Mouse (Mus musculus) forebrain, embryonic 10.5 days (tissue): ENCODE data around the gene Slc9a2. TPM values are rescaled to one million over a fixed set of nuclear protein-coding genes. Genes with fewer than 3 reads are reported as not detected.
A peak's percentile ranks its signal among the peaks of the same experiment; 100 is the strongest.
"Not testable (repeated sequence)": the region's sequence is repeated elsewhere in the genome, so short reads cannot be mapped to it uniquely, and the experiment has no call there.

ENCODE experiments used
- DNase-seq: peaks from one replicate; pipeline ENCODE4 v3.0.0-alpha.2; 2017; ENCODE audit warnings: low spot score; ENCODE audit errors: extremely low spot score
- H3K27ac ChIP-seq: fragments of 300-500 bp; sonication (generic); 2 replicates; pipeline ENCODE4 v1.5.1; 2016; ENCODE audit warnings: mild to moderate bottlenecking
- H3K27me3 ChIP-seq: fragments of 300-500 bp; sonication (generic); 2 replicates; pipeline ENCODE4 v1.6.1; 2016; ENCODE audit warnings: mild to moderate bottlenecking; ENCODE audit not compliant: poor library complexity, severe bottlenecking
- H3K36me3 ChIP-seq: fragments of 300-500 bp; sonication (generic); replicated peaks from 2 replicates; pipeline ENCODE4 v1.6.1; 2016; ENCODE audit warnings: mild to moderate bottlenecking, moderate library complexity
- H3K4me1 ChIP-seq: fragments of 300-500 bp; sonication (generic); 2 replicates; pipeline ENCODE4 v1.6.1; 2016
- H3K4me3 ChIP-seq: fragments of 300-500 bp; sonication (generic); 2 replicates; pipeline ENCODE4 v1.5.1; 2016; ENCODE audit warnings: mild to moderate bottlenecking, moderate library complexity
- H3K9me3 ChIP-seq: fragments of 300-500 bp; sonication (generic); 2 replicates; pipeline ENCODE4 v1.6.1; 2016; ENCODE audit warnings: mild to moderate bottlenecking, moderate library complexity
- WGBS: fragments of 180-500 bp; shearing (Covaris S2); methylation state at CpG from one replicate; pipeline ENCODE4 v1.1.7; 2016; 5-methylcytosine and 5-hydroxymethylcytosine counted together
- polyA plus RNA-seq: library from polyadenylated mRNA; unstranded; fragments of >200 nt; fragmentation: Nextera tagmentation; extraction: Ambion mirVana; gene quantifications from 2 replicates; pipeline ENCODE4 v1.2.1, GENCODE M21; 2016

Gene Slc9a2
- polyA plus RNA-seq: not detected in 2 replicates

GRCm38 (mm10) chr1:40680067-40680867, at the start of gene Slc9a2:
Gene Slc9a2, plus strand, starts transcription at chr1:40680574.
- Histone ChIP-seq H3K27me3 (peaks cover 74% of the 10 kb centered on the region), H3K36me3 (no peaks in the 10 kb centered on the region), H3K4me3 (peak within 1 kb of the TSS; percentile 67), H3K27ac (peak within 1 kb of the TSS; percentile 31; the same call in 1 of the 2 replicates), H3K4me1 (peaks cover 20% of the 10 kb centered on the region), H3K9me3 (no peaks in the 10 kb centered on the region)
- WGBS: 3% methylated on average over 25 of the region's 25 CpGs
- DNase-seq: peak; percentile 34

DNA sequence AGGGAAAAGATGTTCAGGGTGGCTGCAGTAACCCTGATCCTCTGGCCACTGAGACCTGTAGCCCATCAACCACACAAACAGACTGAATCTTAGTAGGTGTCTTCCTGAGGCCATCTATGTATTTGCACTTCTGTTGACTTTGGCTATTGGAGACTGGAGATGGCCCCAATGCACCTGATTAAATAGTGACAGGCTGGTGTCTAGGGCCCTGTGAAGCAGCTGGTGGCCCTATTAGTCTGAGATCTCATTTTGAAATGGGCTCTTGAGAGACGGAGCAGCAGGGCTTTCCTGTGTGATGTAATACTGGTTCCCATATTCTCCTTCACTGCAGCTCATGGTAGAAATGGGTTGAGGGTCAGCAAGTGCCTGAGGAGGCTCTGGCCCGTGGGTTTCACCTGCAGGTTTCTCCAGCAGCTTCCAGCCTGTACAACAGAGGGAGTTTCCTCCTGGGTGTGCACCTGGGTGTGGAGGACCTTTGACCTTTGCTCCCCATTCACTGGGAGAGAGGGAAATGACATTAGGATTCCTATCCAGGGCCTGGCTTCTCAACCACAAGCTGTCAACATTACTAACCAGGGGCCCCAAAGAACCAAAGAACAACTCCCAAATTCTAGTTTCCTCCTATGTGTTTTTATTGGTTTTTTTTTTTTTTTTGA, 47.8 kb upstream of the Slc9a2 start:
- WGBS: 62% methylated on average over 2 of the region's 2 CpGs
- Histone ChIP-seq H3K27me3 (no peaks in the 10 kb centered on the region), H3K27ac (no peak overlapping the region), H3K9me3 (no peaks in the 10 kb centered on the region), H3K36me3 (no peaks in the 10 kb centered on the region), H3K4me1 (peaks cover 8% of the 10 kb centered on the region), H3K4me3 (no peak overlapping the region)
- no peak for DNase-seq

GRCm38 (mm10) chr1:40634608-40635007, 45.8 kb upstream of the Slc9a2 start:
- WGBS: 84% methylated on average over 4 of the region's 4 CpGs
- H3K9me3 ChIP-seq: no peaks in the 10 kb centered on the region
- H3K4me3 ChIP-seq: no peak overlapping the region
- H3K36me3 ChIP-seq: no peaks in the 10 kb centered on the region
- H3K27ac ChIP-seq: no peak overlapping the region
- peaks cover 8% of the 10 kb centered on the region for H3K4me1 ChIP-seq
- no peaks in the 10 kb centered on the region for H3K27me3 ChIP-seq
- no peak for DNase-seq

DNA sequence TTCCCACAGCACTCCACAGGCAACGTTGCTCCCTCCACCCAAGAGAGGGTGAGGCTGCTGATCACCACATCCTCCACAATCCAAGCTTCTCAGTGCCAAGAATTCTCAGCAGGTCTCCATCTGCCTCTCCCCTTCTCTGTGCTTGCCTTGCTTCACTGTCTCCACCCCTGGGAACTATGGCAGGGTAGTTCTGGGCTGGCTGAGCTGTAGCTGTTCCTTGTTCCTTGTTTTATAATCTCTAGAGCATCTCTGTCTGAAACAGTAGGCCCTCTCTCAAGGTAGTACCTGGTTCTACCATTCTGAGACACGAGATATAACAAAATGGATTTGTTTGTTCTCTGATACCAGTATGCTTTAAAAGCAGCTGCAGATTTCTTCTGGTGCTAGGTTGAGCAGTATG, 32.1 kb upstream of the Slc9a2 start:
- no peaks in the 10 kb centered on the region for H3K4me1 ChIP-seq
- no peak for DNase-seq
- H3K4me3 ChIP-seq: no peak overlapping the region
- no peak overlapping the region for H3K27ac ChIP-seq
- H3K9me3 ChIP-seq: no peaks in the 10 kb centered on the region
- WGBS: 82% methylated on average over 2 of the region's 2 CpGs
- no peaks in the 10 kb centered on the region for H3K36me3 ChIP-seq
- H3K27me3 ChIP-seq: no peaks in the 10 kb centered on the region

DNA sequence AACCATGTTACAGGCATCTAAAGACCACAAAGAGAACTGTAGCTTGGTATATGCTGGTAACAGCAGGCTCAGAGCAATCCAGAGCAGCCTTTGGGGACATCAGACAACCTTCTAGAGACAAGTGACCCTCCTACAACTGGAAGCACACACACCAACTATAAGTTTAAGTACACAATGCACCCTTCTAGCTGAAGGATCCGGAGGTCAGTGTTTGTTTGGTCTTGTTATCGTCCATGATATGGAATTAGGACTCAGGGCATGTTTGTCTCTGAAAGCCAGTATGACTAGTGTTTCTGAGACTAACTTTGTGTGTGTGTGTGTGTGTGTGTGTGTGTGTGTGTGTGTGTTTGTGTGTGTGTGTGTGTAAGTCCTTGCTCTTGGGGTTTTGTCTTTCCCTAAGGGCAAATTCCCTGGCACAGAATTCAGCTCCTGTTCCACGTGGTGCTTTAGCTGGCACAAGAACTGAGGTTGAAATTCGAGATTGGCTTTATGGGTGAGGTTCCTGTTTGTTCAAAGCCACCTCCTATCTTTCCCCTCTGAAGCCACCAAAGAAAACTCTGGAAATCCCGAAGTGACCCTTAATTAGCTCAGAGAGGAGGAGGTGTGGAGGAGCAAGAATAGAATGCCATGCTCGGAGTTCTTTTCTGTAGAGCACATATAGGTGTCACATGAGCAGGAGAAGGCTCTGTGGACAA, 29.4 kb upstream of the Slc9a2 start:
- no peaks in the 10 kb centered on the region for H3K27me3 ChIP-seq
- H3K27ac ChIP-seq: no peak overlapping the region
- WGBS: 72% methylated on average over 6 of the region's 6 CpGs
- H3K36me3 ChIP-seq: no peaks in the 10 kb centered on the region
- no peaks in the 10 kb centered on the region for H3K9me3 ChIP-seq
- H3K4me3 ChIP-seq: no peak overlapping the region
- DNase-seq: no peak
- no peaks in the 10 kb centered on the region for H3K4me1 ChIP-seq

- Histone ChIP-seq H3K27me3 (no peaks in the 10 kb centered on the region), H3K9me3 (no peaks in the 10 kb centered on the region), H3K4me3 (no peak overlapping the region), H3K27ac (no peak overlapping the region), H3K4me1 (peaks cover 6% of the 10 kb centered on the region), H3K36me3 (no peaks in the 10 kb centered on the region)
- no peak for DNase-seq
- WGBS: 81% methylated on average over 4 of the region's 4 CpGs
Observed at GRCm38 (mm10) chr1:40657035-40657434, 23.3 kb upstream of the Slc9a2 start.

GRCm38 (mm10) chr1:40657978-40658496, 22.3 kb upstream of the Slc9a2 start:
- Histone ChIP-seq H3K27me3 (no peaks in the 10 kb centered on the region), H3K4me3 (no peak overlapping the region), H3K36me3 (no peaks in the 10 kb centered on the region), H3K4me1 (peaks cover 6% of the 10 kb centered on the region), H3K27ac (no peak overlapping the region), H3K9me3 (no peaks in the 10 kb centered on the region)
- WGBS: 46% methylated on average over 8 of the region's 8 CpGs
- DNase-seq: peak; percentile 37

GRCm38 (mm10) chr1:40659017-40659416, 21.4 kb upstream of the Slc9a2 start:
- no peak for DNase-seq
- H3K9me3 ChIP-seq: no peaks in the 10 kb centered on the region
- WGBS: 72% methylated on average over 12 of the region's 12 CpGs
- H3K36me3 ChIP-seq: no peaks in the 10 kb centered on the region
- peaks cover 6% of the 10 kb centered on the region for H3K4me1 ChIP-seq
- no peaks in the 10 kb centered on the region for H3K27me3 ChIP-seq
- H3K27ac ChIP-seq: no peak overlapping the region
- H3K4me3 ChIP-seq: no peak overlapping the region

DNA sequence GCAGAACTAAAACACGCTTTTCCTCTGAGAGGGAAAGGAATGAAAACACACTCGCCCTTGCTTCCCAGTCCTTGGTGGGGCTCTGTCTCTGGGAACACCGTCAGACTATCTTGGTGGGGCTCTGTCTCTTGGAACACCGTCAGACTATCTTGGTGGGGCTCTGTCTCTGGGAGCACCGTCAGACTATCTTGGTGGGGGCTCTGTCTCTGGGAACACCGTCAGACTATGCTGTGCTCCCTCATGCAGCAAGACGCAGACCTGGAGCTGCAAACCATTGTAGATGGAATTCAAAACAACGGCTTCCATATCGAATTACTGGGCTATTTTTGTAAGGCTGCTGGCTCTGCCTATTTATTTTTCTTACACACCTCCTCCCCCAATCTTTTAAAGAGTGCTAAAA, 20.9 kb upstream of the Slc9a2 start:
- Histone ChIP-seq H3K27ac (no peak overlapping the region), H3K4me1 (peaks cover 6% of the 10 kb centered on the region), H3K36me3 (no peaks in the 10 kb centered on the region), H3K27me3 (no peaks in the 10 kb centered on the region), H3K9me3 (no peaks in the 10 kb centered on the region), H3K4me3 (no peak overlapping the region)
- 73% methylated on average over 9 of the region's 9 CpGs for WGBS
- DNase-seq: no peak

DNA sequence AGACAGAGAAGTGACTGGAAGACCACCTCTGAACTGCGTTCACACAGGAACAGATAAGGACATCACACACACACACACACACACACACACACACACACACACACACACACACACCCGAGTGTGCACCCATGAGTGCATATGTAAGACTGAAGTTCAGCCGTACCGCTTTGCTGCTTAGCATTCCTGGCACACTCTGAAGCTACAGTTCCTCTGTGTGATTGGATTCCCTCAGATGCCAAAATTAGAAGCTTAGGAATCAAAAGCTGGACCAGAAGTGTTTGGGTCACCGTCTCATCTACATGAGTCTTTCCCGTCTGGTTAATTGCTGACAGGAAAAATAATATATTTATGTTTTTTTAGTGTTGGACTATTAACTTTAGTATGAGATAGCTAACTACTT, 19.5 kb upstream of the Slc9a2 start:
- H3K4me1 ChIP-seq: peaks cover 6% of the 10 kb centered on the region
- no peaks in the 10 kb centered on the region for H3K36me3 ChIP-seq
- no peaks in the 10 kb centered on the region for H3K27me3 ChIP-seq
- H3K27ac ChIP-seq: no peak overlapping the region
- H3K9me3 ChIP-seq: no peaks in the 10 kb centered on the region
- DNase-seq: no peak
- WGBS: 88% methylated on average over 6 of the region's 6 CpGs
- H3K4me3 ChIP-seq: no peak overlapping the region

GRCm38 (mm10) chr1:40665401-40666370, 14.7 kb upstream of the Slc9a2 start:
- DNase-seq: no peak
- no peak overlapping the region for H3K4me3 ChIP-seq
- no peaks in the 10 kb centered on the region for H3K4me1 ChIP-seq
- no peaks in the 10 kb centered on the region for H3K36me3 ChIP-seq
- H3K27ac ChIP-seq: no peak overlapping the region
- WGBS: 39% methylated on average over 12 of the region's 12 CpGs
- H3K9me3 ChIP-seq: no peaks in the 10 kb centered on the region
- no peaks in the 10 kb centered on the region for H3K27me3 ChIP-seq

- H3K9me3 ChIP-seq, H3K27me3 ChIP-seq, H3K36me3 ChIP-seq, DNase-seq, H3K4me1 ChIP-seq, H3K4me3 ChIP-seq, H3K27ac ChIP-seq: not testable (repeated sequence)
- WGBS: 17% methylated on average over 3 of the region's 3 CpGs
Observed at GRCm38 (mm10) chr1:40667442-40667841, 12.9 kb upstream of the Slc9a2 start.
